Comparison of ENCODE assay signal across 21 mouse cellular contexts in genomic region chr12:88944967-88945366, GRCm38 (mm10).
DNase-seq lines count a peak whose midpoint lies in the region; ATAC-seq and TF ChIP-seq lines count a peak whose summit lies in the region.
"Had no signal": no experiment of that assay in that cellular context is flagged by ENCODE, and none has a peak within 500 bp of the region (broad histone marks: within the 10 kb centered on the region; RNA-seq: fewer than 3 reads in every experiment).

No protein-coding gene starts in this region.

- no peak overlapping the region for H3K4me2 ChIP-seq in embryonic facial prominence, embryonic 14.5 days (ENCODE audit: low read depth, low read length)
- H3K4me2 ChIP-seq in CH12.LX (ENCODE audit: insufficient read depth, low read depth, poor library complexity, severe bottlenecking) = no peak overlapping the region

- no peaks in the 10 kb centered on the region for H3K36me3 ChIP-seq in embryonic facial prominence, embryonic 14.5 days (ENCODE audit: control insufficient read depth, insufficient read depth, low read length)
- H3K36me3 ChIP-seq in embryonic facial prominence, embryonic 10.5 days (replicated peaks) = no peaks in the 10 kb centered on the region
- H3K36me3 ChIP-seq in CH12.LX (replicated peaks in 1 of 2; ENCODE audit: control insufficient read depth in 1 of 2, insufficient read depth in 1 of 2, low read length in 1 of 2) = no peaks in the 10 kb centered on the region
- H3K36me3 ChIP-seq: G1E had no signal

- H3K4me1 ChIP-seq in embryonic facial prominence, embryonic 14.5 days (ENCODE audit: control insufficient read depth, insufficient read depth, low read length) = no peaks in the 10 kb centered on the region
- no peaks in the 10 kb centered on the region for H3K4me1 ChIP-seq in embryonic facial prominence, embryonic 10.5 days
- H3K4me1 ChIP-seq in CH12.LX (ENCODE audit: control insufficient read depth in 1 of 2, insufficient read depth in 2 of 2) = peaks cover 2 to 23% of the 10 kb centered on the region in 2 experiments; a peak in 3 of 4 replicates

- no peak for ATAC-seq in embryonic facial prominence, embryonic 14.5 days (ENCODE audit: low read depth)
- ATAC-seq: activated CD4-positive, CD25-positive, alpha-beta regulatory T cell, adult 4 months; CD4-positive, CD25-positive, alpha-beta regulatory T cell, adult 4 months; Patski had no signal

- DNase-seq in embryonic facial prominence, embryonic 14.5 days (ENCODE audit: low spot score) = peak; percentile 5
- DNase-seq in embryonic facial prominence, embryonic 10.5 days (ENCODE audit: low spot score) = no peak
- DNase-seq in thymus, postnatal 0 days (ENCODE audit: low spot score) = peak; percentile 55
- no peak for DNase-seq in thymus, postnatal 25 days
- peak; percentile 94 for DNase-seq in CH12.LX (ENCODE audit: extremely low read depth)
- DNase-seq in left cerebral cortex, postnatal 25 days (ENCODE audit: low spot score in 2 of 2) = no peak
- DNase-seq: adrenal gland, adult 2 months; adrenal gland, adult 8-10 months; adrenal gland, postnatal 10 days; adrenal gland, postnatal 14 days; adrenal gland, postnatal 25 days; adrenal gland, postnatal 36 days; B cell, adult 2 months; cerebellum, adult 11 months; cerebellum, adult 11-12 months; cerebellum, adult 18-20 months; cerebellum, adult 2 months had no signal

- no peak overlapping the region for H3K4me3 ChIP-seq in embryonic facial prominence, embryonic 14.5 days (ENCODE audit: low read depth, low read length)
- H3K4me3 ChIP-seq in embryonic facial prominence, embryonic 10.5 days = no peak overlapping the region
- H3K4me3 ChIP-seq in CH12.LX (replicated peaks in 1 of 3; ENCODE audit: low read depth in 2 of 3, low read length in 2 of 3, poor library complexity in 1 of 3) = no peak overlapping the region

- H3K27ac ChIP-seq in embryonic facial prominence, embryonic 14.5 days (replicated peaks; ENCODE audit: low read depth, low read length) = no peak overlapping the region
- no peak overlapping the region for H3K27ac ChIP-seq in embryonic facial prominence, embryonic 10.5 days (replicated peaks)
- no peak overlapping the region for H3K27ac ChIP-seq in CH12.LX (ENCODE audit: insufficient read depth, low read depth)

- no peak for TF ChIP-seq CTCF in CH12.LX (conservative IDR thresholded peaks at IDR 0.05 in 1 of 2, IDR thresholded peaks at IDR 0.05 in 1 of 2; ENCODE audit: low read depth in 2 of 2, low read length in 2 of 2)

- in situ Hi-C loops in CH12.LX (cut with MboI; ENCODE audit: low pct_ligation_motif_present, low pct_unique_long_range_greater_than_20kb, low sequenced_read_pairs) = no loop called here

- no peak overlapping the region for H3K9ac ChIP-seq in embryonic facial prominence, embryonic 14.5 days (ENCODE audit: low read depth, low read length)
- H3K9ac ChIP-seq in CH12.LX (ENCODE audit: insufficient read depth, low read depth) = no peak overlapping the region

- 63% methylated on average over 3 of the region's 3 CpGs for WGBS in embryonic facial prominence, embryonic 14.5 days
- WGBS in embryonic facial prominence, embryonic 10.5 days = 83% methylated on average over 3 of the region's 3 CpGs

- H3K9me3 ChIP-seq in embryonic facial prominence, embryonic 14.5 days (ENCODE audit: control insufficient read depth, low read length) = no peaks in the 10 kb centered on the region
- H3K9me3 ChIP-seq in embryonic facial prominence, embryonic 10.5 days = no peaks in the 10 kb centered on the region
- no peaks in the 10 kb centered on the region for H3K9me3 ChIP-seq in CH12.LX (replicated peaks; ENCODE audit: low read length)
- H3K9me3 ChIP-seq: G1E had no signal

- H3K79me2 ChIP-seq in CH12.LX (replicated peaks; ENCODE audit: control insufficient read depth, extremely low read depth, insufficient read depth, poor library complexity, severe bottlenecking) = no peaks in the 10 kb centered on the region

- TF ChIP-seq EP300 in CH12.LX (IDR thresholded peaks at IDR 0.05; ENCODE audit: low read length) = peak; percentile 98

- TF ChIP-seq POLR2A in CH12.LX (IDR thresholded peaks at IDR 0.05; ENCODE audit: low read depth, low read length) = no peak

- no peak; the same call in 1 of the 2 replicates for TF ChIP-seq RAD21 in CH12.LX (IDR thresholded peaks at IDR 0.05; ENCODE audit: low read depth, low read length)

- intact Hi-C loops in left cerebral cortex, postnatal 25 days (cut with DNase I) = no loop called here

- dilution Hi-C loops in CH12.LX (cut with MboI; ENCODE audit: extremely low pct_ligation_motif_present, extremely low pct_unique_long_range_greater_than_20kb, low sequenced_read_pairs) = no loop called here

- no peaks in the 10 kb centered on the region for H3K27me3 ChIP-seq in embryonic facial prominence, embryonic 14.5 days (replicated peaks; ENCODE audit: control insufficient read depth, insufficient read depth, low read length)
- no peaks in the 10 kb centered on the region for H3K27me3 ChIP-seq in embryonic facial prominence, embryonic 10.5 days (replicated peaks; ENCODE audit: low read depth, poor library complexity, severe bottlenecking)
- no peaks in the 10 kb centered on the region for H3K27me3 ChIP-seq in CH12.LX (replicated peaks)
- H3K27me3 ChIP-seq: Patski had no signal

TF ChIP-seq in CH12.LX, 34 proteins besides CTCF, POLR2A, EP300 and RAD21:
- TF ChIP-seq IRF4 (IDR thresholded peaks at IDR 0.05; ENCODE audit: low read depth, low read length) (peak; percentile 72), RCOR1 (conservative IDR thresholded peaks at IDR 0.05; ENCODE audit: low read depth, low read length) (peak; percentile 92; the same call in 1 of the 2 replicates), JUND (conservative IDR thresholded peaks at IDR 0.05; ENCODE audit: low read depth, low read length) (peak; percentile 78), MAX (IDR thresholded peaks at IDR 0.05; ENCODE audit: low read length) (peak; percentile 54; the same call in 1 of the 2 replicates), BHLHE40 (IDR thresholded peaks at IDR 0.05; ENCODE audit: low read depth, low read length) (peak; percentile 89), CHD2 (IDR thresholded peaks at IDR 0.05; ENCODE audit: low read length) (no peak), MEF2A (IDR thresholded peaks at IDR 0.05; ENCODE audit: borderline replicate concordance, low read depth, low read length) (peak; percentile 95), ZNF384 (IDR thresholded peaks at IDR 0.05; ENCODE audit: low read depth, low read length) (peak; percentile 97), ETS1 (conservative IDR thresholded peaks at IDR 0.05; ENCODE audit: low read depth, low read length) (peak; percentile 93), MAFK (IDR thresholded peaks at IDR 0.05; ENCODE audit: insufficient replicate concordance, low read length) (peak; percentile 66; the same call in 1 of the 2 replicates), PAX5 (IDR thresholded peaks at IDR 0.05; ENCODE audit: low read length) (no peak), ELF1 (IDR thresholded peaks at IDR 0.05; ENCODE audit: low read depth, low read length) (no peak), MYC (IDR thresholded peaks at IDR 0.05; ENCODE audit: low read depth, low read length) (peak; percentile 84), TBP (conservative IDR thresholded peaks at IDR 0.05; ENCODE audit: low read depth, low read length) (0 out of 2 replicates have a peak, but pooled peaks have one; percentile 54), HCFC1 (IDR thresholded peaks at IDR 0.05; ENCODE audit: low read depth, low read length) (no peak), JUN (IDR thresholded peaks at IDR 0.05; ENCODE audit: insufficient read depth, low read depth, low read length) (peak; percentile 55; the same call in 1 of the 2 replicates), MXI1 (IDR thresholded peaks at IDR 0.05; ENCODE audit: low read depth, low read length) (peak; percentile 19; the same call in 1 of the 2 replicates), TCF12 (IDR thresholded peaks at IDR 0.05; ENCODE audit: low read depth, low read length) (peak; percentile 99), USF2 (conservative IDR thresholded peaks at IDR 0.05; ENCODE audit: low read depth, low read length) (no peak)

Comparison
In these comparisons a context has a peak if more than half of its experiments do, and no peak if none do; other contexts are left out.
1. DNase-seq: peak in embryonic facial prominence, embryonic 14.5 days (single experiment), thymus, postnatal 0 days (single experiment) and CH12.LX (single experiment); none in embryonic facial prominence, embryonic 10.5 days (single experiment), thymus, postnatal 25 days (single experiment) and left cerebral cortex, postnatal 25 days (0 of 2).